Mouse (Mus musculus): ENCODE measurements around the gene C2cd4c.

DNA sequence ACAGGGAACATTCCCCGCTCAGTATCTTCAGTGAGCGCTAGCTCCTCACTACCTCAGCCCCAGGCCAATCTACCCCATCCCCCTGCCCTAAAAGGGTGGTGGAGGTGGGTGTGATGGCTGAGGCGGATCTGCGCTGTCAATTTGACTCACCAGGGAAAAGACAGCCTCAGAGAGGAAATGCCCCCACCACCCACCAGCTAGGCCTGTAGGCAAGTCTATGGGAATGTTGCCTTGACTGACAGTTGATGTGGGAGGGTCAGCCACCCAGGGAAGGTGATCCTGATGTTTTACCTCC is 15.9 kb downstream of the C2cd4c start:
- TF ChIP-seq POLR2A (IDR thresholded peaks at IDR 0.05; ENCODE audit: insufficient read depth, low read depth, low read length) (no peak), CTCF (IDR thresholded peaks at IDR 0.05) (no peak)
